Mouse (Mus musculus) small intestine, adult 2 months (tissue): Measurements from ENCODE around the gene Cc2d1a.

Experiments
- CTCF ChIP-seq: fragments of 200-500 bp; IDR thresholded peaks from 2 replicates; pipeline ENCODE4 v1.5.1; 2012; ENCODE audit warnings: low read depth, mild to moderate bottlenecking, control low read depth, inconsistent platforms, low read length, moderate library complexity, mixed read lengths; ENCODE audit not compliant: insufficient replicate concordance, insufficient read length; ENCODE audit errors: extremely low read depth
- POLR2A ChIP-seq: fragments of 200-500 bp; IDR thresholded peaks from 2 replicates; pipeline ENCODE4 v1.6.1; 2012; ENCODE audit warnings: low read depth, mild to moderate bottlenecking, control low read depth, inconsistent platforms, low read length, moderate library complexity

DNA sequence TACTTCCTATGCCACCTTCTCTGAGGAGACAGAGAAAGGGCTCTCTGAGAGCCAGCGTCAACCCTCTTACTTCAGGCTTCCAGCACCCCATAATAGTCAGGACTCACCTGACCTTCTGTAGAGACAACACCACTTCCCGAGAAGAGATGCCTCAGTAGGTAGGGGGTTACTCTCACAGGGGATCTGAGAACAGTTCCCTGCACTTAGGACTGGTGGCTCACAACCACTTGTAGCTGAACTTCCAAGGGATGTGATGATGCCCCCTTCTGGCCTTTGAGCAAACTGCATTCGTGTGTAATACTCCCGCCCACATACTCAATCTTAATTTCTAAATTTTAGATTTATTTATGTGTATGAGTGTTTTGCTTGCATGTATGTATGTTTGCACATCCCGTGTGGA is 45.8 kb upstream of the Cc2d1a start:
- TF ChIP-seq CTCF (peak; percentile 46; the same call in 1 of the 2 replicates), POLR2A (no peak)
